Mouse (Mus musculus) activated CD4-positive, CD25-positive, alpha-beta regulatory T cell, adult 9 weeks (primary cell): ENCODE measurements around the gene Slc13a5. TPM values are rescaled to one million over a fixed set of nuclear protein-coding genes. Genes with fewer than 3 reads are reported as not detected.

ENCODE experiments used
- polyA plus RNA-seq: library from polyadenylated mRNA; unstranded; fragments of 100-300 nt; shearing (Covaris generic); gene quantifications from one replicate; pipeline ENCODE4 v1.2.1, GENCODE M21; 2017

The Slc13a5 gene
- polyA plus RNA-seq = not detected

DNA sequence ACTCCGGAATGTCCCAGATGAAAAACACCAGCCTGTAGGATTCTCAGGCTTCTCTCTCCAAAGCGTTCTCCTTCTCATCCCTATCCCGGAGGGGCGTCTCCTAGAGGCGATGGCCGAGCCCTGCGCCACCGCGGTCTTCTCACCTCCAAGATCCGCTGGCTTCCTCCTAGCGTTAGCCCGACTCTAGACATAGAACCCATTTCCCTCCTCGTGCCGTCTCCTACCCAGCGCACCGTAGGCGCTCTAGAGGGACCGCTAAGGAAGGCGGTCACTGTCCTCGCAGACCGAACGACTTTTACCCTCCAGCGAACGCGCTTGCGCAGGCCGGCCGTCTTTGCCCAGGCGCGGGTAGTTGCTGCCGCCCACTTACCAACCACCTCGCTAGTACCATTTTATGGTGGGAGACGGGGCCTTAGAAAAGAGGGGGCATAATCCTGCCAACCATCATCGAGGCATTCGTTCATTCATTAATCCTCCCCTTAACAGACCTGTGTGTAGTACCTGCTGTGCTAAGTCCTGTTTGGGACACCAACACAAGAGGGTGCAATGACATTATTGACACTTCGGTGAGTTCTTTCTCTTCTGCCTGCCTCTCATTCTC, at the start of gene Slc13a5:
Slc13a5 (minus strand) TSS at position 263 of the 601 bp plus-strand sequence.

DNA sequence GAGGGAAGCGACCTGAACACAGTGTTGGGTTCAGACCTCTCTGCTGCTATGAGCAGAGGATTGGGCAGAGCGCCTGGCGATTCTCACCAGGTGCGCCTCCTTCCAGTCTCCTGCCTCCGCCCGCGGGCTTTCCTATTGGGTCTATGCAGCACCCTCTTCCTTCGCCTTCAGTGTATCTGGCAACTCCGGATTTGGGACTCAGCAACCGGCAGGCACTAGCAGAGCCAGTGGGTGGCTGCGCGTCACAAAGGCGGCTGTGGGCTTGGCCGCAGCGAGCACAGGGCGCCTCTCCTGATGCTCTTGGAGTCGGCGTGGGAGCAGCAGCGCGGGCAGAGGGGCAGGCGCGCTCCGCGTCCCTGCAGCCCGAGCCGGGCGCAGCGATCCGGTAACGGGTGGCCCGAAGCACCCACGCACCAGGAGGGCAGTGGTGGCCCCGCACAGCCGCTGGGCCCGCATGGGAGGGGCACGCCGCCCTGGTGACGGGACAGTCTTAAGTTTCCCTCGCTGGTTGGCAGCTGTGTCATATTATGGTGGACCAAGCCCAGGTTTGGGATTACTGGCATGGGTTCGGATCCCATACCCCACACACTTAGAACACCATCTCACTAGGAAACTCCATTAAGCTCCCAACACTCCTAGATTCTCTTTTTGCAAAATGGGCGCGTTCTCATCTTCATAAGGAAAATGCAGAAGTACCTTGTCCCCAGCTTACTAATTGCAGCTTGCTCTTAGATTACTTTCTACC, 47.3 kb upstream of the Slc13a5 start, which contains the start of gene Fbxo39:
Fbxo39 (plus strand) TSS at position 294 of the 745 bp plus-strand sequence.

DNA sequence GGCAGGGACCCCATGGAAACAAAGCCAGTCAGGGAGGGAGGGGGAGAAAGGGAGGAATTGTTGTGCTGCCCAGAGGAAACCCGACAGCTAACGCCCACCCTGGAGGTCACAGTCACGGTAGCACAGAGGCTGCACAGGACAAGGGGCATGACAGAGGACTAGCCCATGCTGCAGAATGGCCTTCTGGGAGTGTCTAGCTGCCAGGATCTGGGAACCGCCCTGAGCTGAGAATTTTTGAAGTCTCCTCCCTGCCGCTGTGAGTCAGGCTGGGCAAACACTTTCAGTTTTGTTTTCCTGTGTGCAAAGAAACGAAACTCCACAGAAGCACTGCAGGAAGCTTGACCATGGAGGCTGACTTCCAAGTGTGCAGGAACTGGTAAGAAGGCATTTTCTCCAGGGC, 34.3 kb upstream of the Slc13a5 start, which contains the start of gene Xaf1:
Xaf1 (plus strand) TSS at position 296 of the 400 bp plus-strand sequence.

GRCm38 (mm10) chr11:72215410-72215797, 51.6 kb downstream of the Slc13a5 start, which contains the start of gene Med31:
Gene Med31, minus strand, starts transcription at chr11:72215592.

GRCm38 (mm10) chr11:72207204-72207833, 59.7 kb downstream of the Slc13a5 start, which contains the start of the genes 4933427D14Rik and Txndc17:
Gene 4933427D14Rik, minus strand, starts transcription at chr11:72207459.
Gene Txndc17, plus strand, starts transcription at chr11:72207547.

GRCm38 (mm10) chr11:72206341-72207203, 60.5 kb downstream of the Slc13a5 start, which contains the start of gene Gm43951:
Gene Gm43951, minus strand, starts transcription at chr11:72206840.

Other genes starting within 250 kb of the Slc13a5 start
- 0.27 TPM for gene Aipl1, start 229.7 kb downstream of the Slc13a5 start, polyA plus RNA-seq
- gene Pimreg, start 225.2 kb downstream of the Slc13a5 start, polyA plus RNA-seq = 2.4 TPM
- not detected for gene Pitpnm3, start 131.4 kb downstream of the Slc13a5 start, polyA plus RNA-seq
- 0.22 TPM for gene Gm43951, start 60.4 kb downstream of the Slc13a5 start, polyA plus RNA-seq
- gene 4933427D14Rik, start 59.8 kb downstream of the Slc13a5 start, polyA plus RNA-seq = 30.7 TPM
- gene Txndc17, start 59.7 kb downstream of the Slc13a5 start, polyA plus RNA-seq = 118 TPM
- gene Med31, start 51.6 kb downstream of the Slc13a5 start, polyA plus RNA-seq = 23.5 TPM
- 109 TPM for gene Xaf1, start 34.4 kb upstream of the Slc13a5 start, polyA plus RNA-seq
- gene Fbxo39, start 47.2 kb upstream of the Slc13a5 start, polyA plus RNA-seq = 0.43 TPM
- not detected for gene Tekt1, start 95.2 kb upstream of the Slc13a5 start, polyA plus RNA-seq
- gene Smtnl2, start 144.5 kb upstream of the Slc13a5 start, polyA plus RNA-seq = 0.10 TPM
- gene Ggt6, start 168.3 kb upstream of the Slc13a5 start, polyA plus RNA-seq = not detected
- 119 TPM for gene Mybbp1a, start 174.1 kb upstream of the Slc13a5 start, polyA plus RNA-seq
- gene Spns2, start 222.7 kb upstream of the Slc13a5 start, polyA plus RNA-seq = not detected